9 mouse cellular contexts compared by ENCODE assay signal in the genomic region with DNA sequence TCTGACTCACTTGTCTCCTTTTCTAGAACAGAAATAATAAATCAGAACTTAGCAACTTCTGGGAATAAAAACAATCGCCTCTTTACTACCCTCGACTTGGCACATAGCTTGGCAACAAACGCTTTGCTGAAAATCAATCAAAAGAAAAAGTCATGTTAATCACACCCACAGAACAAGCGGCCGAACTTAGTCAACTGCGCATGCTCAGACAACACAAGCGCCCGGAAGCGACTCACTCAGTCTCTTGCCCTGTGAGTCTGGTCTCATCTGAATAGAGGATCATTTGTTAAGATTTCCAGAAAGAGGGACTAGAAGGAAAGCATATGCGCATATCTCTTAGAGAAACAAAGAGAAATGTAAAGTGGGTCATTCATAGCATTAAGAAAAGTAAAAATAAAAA.
A peak's percentile ranks its signal among the peaks of the same experiment; 100 is the strongest.
DNase-seq lines count a peak whose midpoint lies in the region; ATAC-seq lines count a peak whose summit lies in the region.
"Had no signal": no experiment of that assay in that cellular context is flagged by ENCODE, and none has a peak within 500 bp of the region (broad histone marks: within the 10 kb centered on the region; RNA-seq: fewer than 3 reads in every experiment).

No protein-coding gene starts in this region.

- WGBS in forebrain, embryonic 15.5 days: 11% methylated on average over 10 of the region's 10 CpGs

- DNase-seq in right cerebral cortex, postnatal 10 days (ENCODE audit: low spot score in 2 of 2): peak; percentile 53 to 54
- DNase-seq in right cerebral cortex, postnatal 25 days: no peak
- DNase-seq in left cerebral cortex, postnatal 4 days: peak; percentile 41
- DNase-seq in telencephalon, adult 2 months (ENCODE audit: low read depth, low spot score): peak; percentile 38
- DNase-seq in thymus, postnatal 14 days: no peak
- no peak for DNase-seq in thymus, postnatal 10 days (ENCODE audit: low spot score in 2 of 2)

- H3K9me3 ChIP-seq in forebrain, embryonic 15.5 days: no peaks in the 10 kb centered on the region
- H3K9me3 ChIP-seq: embryonic facial prominence, embryonic 13.5 days had no signal

- peak; percentile 80 for ATAC-seq in forebrain, embryonic 15.5 days (replicated peaks)

- H3K36me3 ChIP-seq in forebrain, embryonic 15.5 days: no peaks in the 10 kb centered on the region
- H3K36me3 ChIP-seq: embryonic facial prominence, embryonic 13.5 days had no signal

- H3K9ac ChIP-seq in forebrain, embryonic 15.5 days (replicated peaks): no peak overlapping the region
- H3K9ac ChIP-seq: embryonic facial prominence, embryonic 13.5 days; liver, embryonic 14.5 days had no signal

- H3K4me3 ChIP-seq in forebrain, embryonic 15.5 days: peak overlapping the region; percentile 17; the same call in 1 of the 2 replicates
- H3K4me3 ChIP-seq: embryonic facial prominence, embryonic 13.5 days had no signal

- no peak overlapping the region for H3K27ac ChIP-seq in forebrain, embryonic 15.5 days (replicated peaks)
- H3K27ac ChIP-seq: embryonic facial prominence, embryonic 13.5 days; liver, embryonic 14.5 days had no signal

- peaks cover 26% of the 10 kb centered on the region for H3K4me1 ChIP-seq in forebrain, embryonic 15.5 days

- peak overlapping the region; percentile 67 for H3K4me2 ChIP-seq in forebrain, embryonic 15.5 days (replicated peaks)
- H3K4me2 ChIP-seq: embryonic facial prominence, embryonic 13.5 days had no signal

- H3K27me3 ChIP-seq in forebrain, embryonic 15.5 days: no peaks in the 10 kb centered on the region
- H3K27me3 ChIP-seq: embryonic facial prominence, embryonic 13.5 days had no signal

- intact Hi-C loops in left cerebral cortex, postnatal 4 days (cut with DNase I): no loop called here

Comparison
In these comparisons a context has a peak if more than half of its experiments do, and no peak if none do; other contexts are left out.
1. DNase-seq: peak in right cerebral cortex, postnatal 10 days (2 of 2), left cerebral cortex, postnatal 4 days (single experiment) and telencephalon, adult 2 months (single experiment); none in right cerebral cortex, postnatal 25 days (single experiment), thymus, postnatal 14 days (single experiment) and thymus, postnatal 10 days (0 of 2).